Mouse (Mus musculus): Measurements from ENCODE around the gene Ddx39b. TPM values are rescaled to one million over a fixed set of nuclear protein-coding genes. Genes with fewer than 3 reads are reported as not detected.
A peak's percentile ranks its signal among the peaks of the same experiment; 100 is the strongest.

Ddx39b gene
- polyA plus RNA-seq, 1 experiment, result 158 TPM

- Histone ChIP-seq H3K4me1 (peaks cover 41% of the 10 kb centered on the region), H3K4me3 (replicated peaks) (no peak overlapping the region), H3K27me3 (replicated peaks) (peaks cover 16% of the 10 kb centered on the region), H3K9me3 (no peaks in the 10 kb centered on the region), H3K36me3 (replicated peaks; ENCODE audit: low read length) (peaks cover 89% of the 10 kb centered on the region)
- TF ChIP-seq FLI1 (IDR thresholded peaks at IDR 0.05; ENCODE audit: low read length) (no peak), GATA1 (IDR thresholded peaks at IDR 0.05; ENCODE audit: borderline replicate concordance, low read length) (no peak)
Measured at GRCm38 (mm10) chr17:35250348-35251120, 9.0 kb downstream of the Ddx39b start.

- H3K9me3 ChIP-seq, result no peaks in the 10 kb centered on the region
- H3K4me1 ChIP-seq, result peaks cover 37% of the 10 kb centered on the region
- H3K4me3 ChIP-seq (replicated peaks), result no peak overlapping the region
- H3K27me3 ChIP-seq (replicated peaks), result peaks cover 16% of the 10 kb centered on the region
- TF ChIP-seq GATA1 (IDR thresholded peaks at IDR 0.05; ENCODE audit: borderline replicate concordance, low read length) (no peak), FLI1 (IDR thresholded peaks at IDR 0.05; ENCODE audit: low read length) (no peak)
- H3K36me3 ChIP-seq (replicated peaks; ENCODE audit: low read length), result peaks cover 82% of the 10 kb centered on the region
Measured at GRCm38 (mm10) chr17:35251162-35251719, 9.7 kb downstream of the Ddx39b start.

GRCm38 (mm10) chr17:35251981-35252380, 10.4 kb downstream of the Ddx39b start:
- Histone ChIP-seq H3K4me3 (replicated peaks) (no peak overlapping the region), H3K36me3 (replicated peaks; ENCODE audit: low read length) (peaks cover 75% of the 10 kb centered on the region), H3K4me1 (peaks cover 35% of the 10 kb centered on the region), H3K9me3 (no peaks in the 10 kb centered on the region), H3K27me3 (replicated peaks) (peaks cover 19% of the 10 kb centered on the region)
- TF ChIP-seq FLI1 (IDR thresholded peaks at IDR 0.05; ENCODE audit: low read length) (no peak), GATA1 (IDR thresholded peaks at IDR 0.05; ENCODE audit: borderline replicate concordance, low read length) (no peak)

- TF ChIP-seq GATA1 (IDR thresholded peaks at IDR 0.05; ENCODE audit: borderline replicate concordance, low read length), result no peak
- peaks cover 17% of the 10 kb centered on the region for H3K27me3 ChIP-seq (replicated peaks)
- H3K4me1 ChIP-seq, result peaks cover 38% of the 10 kb centered on the region
- no peaks in the 10 kb centered on the region for H3K9me3 ChIP-seq
- H3K36me3 ChIP-seq (replicated peaks; ENCODE audit: low read length), result peaks cover 67% of the 10 kb centered on the region
- H3K4me3 ChIP-seq (replicated peaks), result no peak overlapping the region
Measured at GRCm38 (mm10) chr17:35252619-35253292, 11.2 kb downstream of the Ddx39b start.

GRCm38 (mm10) chr17:35253293-35254093, 11.9 kb downstream of the Ddx39b start:
- Histone ChIP-seq H3K9me3 (no peaks in the 10 kb centered on the region), H3K27me3 (replicated peaks) (peaks cover 17% of the 10 kb centered on the region), H3K4me3 (replicated peaks) (no peak overlapping the region), H3K36me3 (replicated peaks; ENCODE audit: low read length) (peaks cover 60% of the 10 kb centered on the region), H3K4me1 (peaks cover 41% of the 10 kb centered on the region)
- TF ChIP-seq FLI1 (IDR thresholded peaks at IDR 0.05; ENCODE audit: low read length) (no peak), GATA1 (IDR thresholded peaks at IDR 0.05; ENCODE audit: borderline replicate concordance, low read length) (no peak)

GRCm38 (mm10) chr17:35254241-35255098, 12.9 kb downstream of the Ddx39b start:
- no peak overlapping the region for H3K4me3 ChIP-seq (replicated peaks)
- peaks cover 14% of the 10 kb centered on the region for H3K27me3 ChIP-seq (replicated peaks)
- H3K36me3 ChIP-seq (replicated peaks; ENCODE audit: low read length), result peaks cover 50% of the 10 kb centered on the region
- no peaks in the 10 kb centered on the region for H3K9me3 ChIP-seq
- H3K4me1 ChIP-seq, result peaks cover 44% of the 10 kb centered on the region
- TF ChIP-seq FLI1 (IDR thresholded peaks at IDR 0.05; ENCODE audit: low read length) (no peak), GATA1 (IDR thresholded peaks at IDR 0.05; ENCODE audit: borderline replicate concordance, low read length) (no peak)

DNA sequence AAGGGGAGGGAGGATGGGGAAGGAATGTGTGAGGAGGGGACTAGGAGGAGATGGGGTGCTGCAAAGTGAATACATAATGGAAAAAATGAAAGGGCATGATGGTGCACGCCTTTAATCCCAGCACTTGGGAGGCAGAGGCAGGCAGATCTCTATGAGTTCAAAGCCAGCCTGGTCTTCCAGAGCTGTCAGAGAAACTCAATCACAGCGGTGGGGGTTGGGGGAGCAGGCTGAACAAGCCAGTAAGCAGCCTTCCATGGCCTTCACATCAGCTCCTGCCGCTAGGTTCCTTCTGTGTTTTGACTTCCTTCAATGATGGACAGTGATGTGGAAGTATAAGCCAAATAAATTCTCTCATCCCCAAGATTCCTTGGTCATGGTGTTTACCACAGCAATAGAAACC, 13.8 kb downstream of the Ddx39b start:
- TF ChIP-seq GATA1 (IDR thresholded peaks at IDR 0.05; ENCODE audit: borderline replicate concordance, low read length), result no peak
- TF ChIP-seq FLI1 (IDR thresholded peaks at IDR 0.05; ENCODE audit: low read length), result no peak
- H3K4me1 ChIP-seq, result peaks cover 48% of the 10 kb centered on the region
- no peaks in the 10 kb centered on the region for H3K9me3 ChIP-seq
- no peak overlapping the region for H3K4me3 ChIP-seq (replicated peaks)
- peaks cover 12% of the 10 kb centered on the region for H3K27me3 ChIP-seq (replicated peaks)
- H3K36me3 ChIP-seq (replicated peaks; ENCODE audit: low read length), result peaks cover 42% of the 10 kb centered on the region

- Histone ChIP-seq H3K4me3 (replicated peaks) (peak overlapping the region; percentile 1), H3K4me1 (peaks cover 49% of the 10 kb centered on the region), H3K36me3 (replicated peaks; ENCODE audit: low read length) (peaks cover 38% of the 10 kb centered on the region), H3K27me3 (replicated peaks) (peaks cover 9% of the 10 kb centered on the region), H3K9me3 (no peaks in the 10 kb centered on the region)
- no peak for TF ChIP-seq FLI1 (IDR thresholded peaks at IDR 0.05; ENCODE audit: low read length)
- TF ChIP-seq GATA1 (IDR thresholded peaks at IDR 0.05; ENCODE audit: borderline replicate concordance, low read length), result no peak
Measured at GRCm38 (mm10) chr17:35255704-35256103, 14.2 kb downstream of the Ddx39b start.

DNA sequence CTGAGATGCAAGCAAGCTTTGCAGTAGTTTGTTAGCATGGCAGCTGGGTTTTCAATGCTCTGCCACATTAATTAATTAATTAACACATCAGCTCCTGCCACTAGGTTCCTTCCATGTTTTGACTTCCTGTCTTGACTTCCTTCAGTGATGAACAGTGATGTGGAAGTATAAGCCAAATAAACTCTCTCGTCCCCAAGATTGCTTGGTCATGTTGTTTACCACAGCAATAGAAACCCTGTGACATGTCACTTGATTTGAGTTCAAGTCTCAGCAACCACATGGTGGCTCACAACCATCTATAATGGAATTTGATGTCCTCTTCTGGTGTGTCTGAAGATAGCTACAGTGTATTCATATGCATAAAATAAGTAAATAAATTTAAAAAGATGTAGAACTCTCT, 15.8 kb downstream of the Ddx39b start:
- Histone ChIP-seq H3K4me1 (peaks cover 59% of the 10 kb centered on the region), H3K36me3 (replicated peaks; ENCODE audit: low read length) (peaks cover 22% of the 10 kb centered on the region), H3K4me3 (replicated peaks) (peak overlapping the region; percentile 92), H3K9me3 (no peaks in the 10 kb centered on the region), H3K27me3 (replicated peaks) (peaks cover 7% of the 10 kb centered on the region)
- no peak for TF ChIP-seq FLI1 (IDR thresholded peaks at IDR 0.05; ENCODE audit: low read length)
- no peak for TF ChIP-seq GATA1 (IDR thresholded peaks at IDR 0.05; ENCODE audit: borderline replicate concordance, low read length)

Data from megakaryocyte, embryonic 14.5 days (primary cell).